Comparison of ENCODE assay signal across 24 mouse cellular contexts in the genomic region with DNA sequence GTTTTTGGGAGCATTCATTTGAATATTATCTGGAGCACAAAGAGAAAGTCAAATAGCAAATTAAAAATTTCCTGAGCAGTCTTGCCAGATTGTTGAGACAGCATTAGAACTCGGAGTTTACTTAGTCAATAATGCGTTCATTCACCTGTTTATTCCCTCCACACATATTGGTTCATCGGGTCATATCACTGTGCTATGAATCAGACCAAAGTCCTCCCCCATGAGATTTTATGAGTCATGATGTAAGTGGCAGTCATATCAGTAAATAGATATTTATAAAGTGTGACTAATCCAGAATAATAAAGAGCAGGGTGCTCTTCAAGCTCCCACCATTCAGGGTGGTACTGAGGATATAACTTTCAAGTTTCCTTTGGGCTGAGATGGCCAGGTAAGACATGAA. TPM values are rescaled to one million over a fixed set of nuclear protein-coding genes. Genes with fewer than 3 reads are reported as not detected.
"Had no signal": no experiment of that assay in that cellular context is flagged by ENCODE, and none has a peak within 500 bp of the region (broad histone marks: within the 10 kb centered on the region; RNA-seq: fewer than 3 reads in every experiment).

No protein-coding gene starts in this region.

- H3K9me3 ChIP-seq: liver, embryonic 15.5 days; lung, embryonic 15.5 days; midbrain, embryonic 10.5 days; midbrain, embryonic 12.5 days; neural tube, embryonic 13.5 days; neural tube, embryonic 15.5 days; stomach, embryonic 15.5 days had no signal

- H3K36me3 ChIP-seq: liver, embryonic 15.5 days; lung, embryonic 15.5 days; midbrain, embryonic 10.5 days; midbrain, embryonic 12.5 days; neural tube, embryonic 13.5 days; neural tube, embryonic 15.5 days; stomach, embryonic 15.5 days had no signal

- ATAC-seq: liver, postnatal 0 days; lung, postnatal 0 days; midbrain, embryonic 16.5 days had no signal

- H3K27ac ChIP-seq: liver, embryonic 15.5 days; lung, embryonic 15.5 days; macrophage; midbrain, embryonic 10.5 days; midbrain, embryonic 12.5 days; neural tube, embryonic 13.5 days; neural tube, embryonic 15.5 days; stomach, embryonic 15.5 days had no signal

- H3K4me3 ChIP-seq: liver, embryonic 15.5 days; lung, embryonic 15.5 days; midbrain, embryonic 10.5 days; midbrain, embryonic 12.5 days; myocyte; neural tube, embryonic 13.5 days; neural tube, embryonic 15.5 days; stomach, embryonic 15.5 days had no signal

- H3K27me3 ChIP-seq: liver, embryonic 15.5 days; lung, embryonic 15.5 days; midbrain, embryonic 12.5 days; neural tube, embryonic 13.5 days; neural tube, embryonic 15.5 days; stomach, embryonic 15.5 days had no signal

- DNase-seq: liver, postnatal 0 days; lung, adult 2 months; lung, postnatal 14 days; lung, postnatal 36 days; midbrain, embryonic 14.5 days; right cerebral cortex, postnatal 25 days; right cerebral cortex, postnatal 4 days; thymus, adult 18-20 months; thymus, postnatal 14 days; thymus, postnatal 36 days had no signal

- H3K4me1 ChIP-seq: liver, embryonic 15.5 days; lung, embryonic 15.5 days; midbrain, embryonic 10.5 days; midbrain, embryonic 12.5 days; neural tube, embryonic 13.5 days; neural tube, embryonic 15.5 days; stomach, embryonic 15.5 days had no signal

- H3K4me2 ChIP-seq: liver, embryonic 15.5 days; lung, embryonic 15.5 days; midbrain, embryonic 12.5 days; neural tube, embryonic 13.5 days; neural tube, embryonic 15.5 days; stomach, embryonic 15.5 days had no signal

- H3K9ac ChIP-seq: liver, embryonic 15.5 days; liver, postnatal 0 days; lung, embryonic 15.5 days; midbrain, embryonic 12.5 days; neural tube, embryonic 13.5 days; neural tube, embryonic 15.5 days; stomach, embryonic 15.5 days had no signal

RNA-seq across cellular contexts. Expression of a gene that starts 26.9 kb away (rescaled TPM):
- total RNA-seq: megakaryocyte, adult 5-6 weeks; megakaryocyte-erythroid progenitor cell, adult 5-6 weeks had no signal
- polyA plus RNA-seq: liver, embryonic 15.5 days; liver, postnatal 0 days; macrophage; midbrain, embryonic 14.5 days; neural tube, embryonic 15.5 days had no signal

RNA-seq across cellular contexts. Expression of a gene that starts 39.8 kb away (rescaled TPM):
- total RNA-seq: megakaryocyte, adult 5-6 weeks; megakaryocyte-erythroid progenitor cell, adult 5-6 weeks had no signal
- polyA plus RNA-seq: liver, postnatal 0 days; lung, embryonic 15.5 days; lung, postnatal 0 days; macrophage; midbrain, embryonic 10.5 days; midbrain, embryonic 12.5 days; midbrain, embryonic 14.5 days; midbrain, embryonic 16.5 days; neural tube, embryonic 11.5 days; neural tube, embryonic 13.5 days; neural tube, embryonic 15.5 days had no signal
